20 mouse cellular contexts compared by ENCODE assay signal in genomic region chr6:71279418-71279817, GRCm38 (mm10). TPM values are rescaled to one million over a fixed set of nuclear protein-coding genes. Genes with fewer than 3 reads are reported as not detected.
DNase-seq lines count a peak whose midpoint lies in the region; ATAC-seq and TF ChIP-seq lines count a peak whose summit lies in the region.
"Had no signal": no experiment of that assay in that cellular context is flagged by ENCODE, and none has a peak within 500 bp of the region (broad histone marks: within the 10 kb centered on the region; RNA-seq: fewer than 3 reads in every experiment).

No protein-coding gene starts in this region.

- H3K27me3 ChIP-seq in heart, adult 2 months (ENCODE audit: control insufficient read depth, insufficient read depth, low read length) = no peaks in the 10 kb centered on the region
- no peaks in the 10 kb centered on the region for H3K27me3 ChIP-seq in midbrain, embryonic 11.5 days (ENCODE audit: control insufficient read depth, insufficient read depth, low read length)
- H3K27me3 ChIP-seq in midbrain, embryonic 13.5 days = no peaks in the 10 kb centered on the region
- no peaks in the 10 kb centered on the region for H3K27me3 ChIP-seq in splenic B cell, adult 2 months (ENCODE audit: control insufficient read depth, insufficient read depth, low read length, poor library complexity, severe bottlenecking)
- H3K27me3 ChIP-seq: megakaryocyte, embryonic 14.5 days had no signal

- intact Hi-C loops in heart, adult 2 months (cut with DNase I) = loop anchor here (10.0 kb wide), 1 partner anchor 115 kb away; no protein-coding TSS in a partner anchor
- intact Hi-C loops in heart, postnatal 36 days (cut with DNase I) = loop anchor here (10.0 kb wide), 3 partner anchors 485 to 1965 kb away; partner anchors contain the start of genes Mrpl35, Rpia and Suclg1

- H3K36me3 ChIP-seq in heart, adult 2 months (ENCODE audit: control insufficient read depth, insufficient read depth, low read length) = peaks cover 6% of the 10 kb centered on the region
- H3K36me3 ChIP-seq in midbrain, embryonic 11.5 days (ENCODE audit: control insufficient read depth, insufficient read depth, low read length) = peaks cover 4% of the 10 kb centered on the region; the same call in 1 of the 2 replicates
- peaks cover 6% of the 10 kb centered on the region for H3K36me3 ChIP-seq in midbrain, embryonic 13.5 days
- H3K36me3 ChIP-seq in splenic B cell, adult 2 months (ENCODE audit: control insufficient read depth, insufficient read depth, low read length, poor library complexity, severe bottlenecking) = 0 out of 2 replicates have a peak, but pooled peaks cover 2% of the 10 kb centered on the region

- TF ChIP-seq POLR2A in heart, adult 2 months (IDR thresholded peaks at IDR 0.05; ENCODE audit: insufficient read depth, low read depth, low read length) = no peak

- no peak overlapping the region for H3K4me2 ChIP-seq in midbrain, embryonic 11.5 days
- H3K4me2 ChIP-seq in midbrain, embryonic 13.5 days (replicated peaks) = no peak overlapping the region

- no peaks in the 10 kb centered on the region for H3K4me1 ChIP-seq in heart, adult 2 months (ENCODE audit: control insufficient read depth, insufficient read depth, low read length)
- H3K4me1 ChIP-seq in midbrain, embryonic 11.5 days (ENCODE audit: control insufficient read depth, insufficient read depth, low read length) = no peaks in the 10 kb centered on the region
- H3K4me1 ChIP-seq in midbrain, embryonic 13.5 days (replicated peaks) = no peaks in the 10 kb centered on the region
- H3K4me1 ChIP-seq: forebrain, embryonic 10.5 days had no signal

- WGBS in heart, adult 2 months = 22% methylated on average over 1 of the region's 1 CpGs
- 84% methylated on average over 1 of the region's 1 CpGs for WGBS in midbrain, embryonic 11.5 days
- 85% methylated on average over 1 of the region's 1 CpGs for WGBS in midbrain, embryonic 13.5 days

- H3K79me2 ChIP-seq in heart, adult 2 months (replicated peaks; ENCODE audit: control insufficient read depth, insufficient read depth, low read length) = 0 out of 2 replicates have a peak, but pooled peaks cover under 1% of the 10 kb centered on the region

- H3K4me3 ChIP-seq in heart, adult 2 months = no peak overlapping the region
- H3K4me3 ChIP-seq in midbrain, embryonic 11.5 days (ENCODE audit: low read depth, low read length) = no peak overlapping the region
- H3K4me3 ChIP-seq in midbrain, embryonic 13.5 days (replicated peaks) = no peak overlapping the region
- H3K4me3 ChIP-seq: forebrain, embryonic 10.5 days; megakaryocyte, embryonic 14.5 days; myocyte had no signal

- no peak for TF ChIP-seq EP300 in heart, adult 2 months (IDR thresholded peaks at IDR 0.05; ENCODE audit: insufficient read depth, low read depth, low read length)

- H3K9me3 ChIP-seq in midbrain, embryonic 11.5 days (ENCODE audit: control insufficient read depth, low read length) = no peaks in the 10 kb centered on the region
- H3K9me3 ChIP-seq in midbrain, embryonic 13.5 days = no peaks in the 10 kb centered on the region
- H3K9me3 ChIP-seq: forebrain, embryonic 10.5 days; megakaryocyte, embryonic 14.5 days had no signal

- no peak for ATAC-seq in midbrain, embryonic 11.5 days (ENCODE audit: low FRiP score)
- no peak for ATAC-seq in midbrain, embryonic 13.5 days
- ATAC-seq: inflammation-experienced regulatory T-cells, adult 6 months had no signal

- no peak overlapping the region for H3K27ac ChIP-seq in heart, adult 2 months
- H3K27ac ChIP-seq in midbrain, embryonic 11.5 days (ENCODE audit: low read depth, low read length) = no peak overlapping the region
- H3K27ac ChIP-seq in midbrain, embryonic 13.5 days = no peak overlapping the region
- H3K27ac ChIP-seq: forebrain, embryonic 10.5 days; liver, embryonic 14.5 days had no signal

- TF ChIP-seq CTCF in heart, adult 2 months (IDR thresholded peaks at IDR 0.05) = peak; percentile 20; the same call in 1 of the 2 replicates

- no peak for DNase-seq in heart, adult 2 months
- no peak for DNase-seq in heart, postnatal 36 days
- DNase-seq in midbrain, embryonic 11.5 days (ENCODE audit: low spot score, missing footprints) = peak; percentile 45
- DNase-seq in brain, adult 2 months (ENCODE audit: low read depth, low spot score) = peak; percentile 22
- DNase-seq in splenic B cell, adult 2 months (ENCODE audit: low read depth, low spot score) = peak; percentile 49
- DNase-seq in cerebellum, adult 9-11 months = no peak
- DNase-seq in spleen, adult 12 weeks (ENCODE audit: low spot score) = no peak
- DNase-seq: cerebellum, postnatal 10 days; heart, postnatal 4 days; kidney, postnatal 14 days; left cerebral cortex, postnatal 4 days; right cerebral cortex, postnatal 25 days had no signal

- no peak overlapping the region for H3K9ac ChIP-seq in heart, adult 2 months (ENCODE audit: low read depth, low read length)
- H3K9ac ChIP-seq in midbrain, embryonic 11.5 days (ENCODE audit: low read length) = no peak overlapping the region
- H3K9ac ChIP-seq in midbrain, embryonic 13.5 days (replicated peaks) = no peak overlapping the region
- H3K9ac ChIP-seq: liver, embryonic 14.5 days had no signal

RNA-seq across cellular contexts. Expression of gene Krcc1, which starts 7.9 kb away (rescaled TPM):
- total RNA-seq in heart, adult 2 months (2021) = 10 to 100 TPM; 56.1 to 63.5 TPM
- 10.2 and 16.3 TPM in 2 replicates for polyA plus RNA-seq in heart, adult 2 months (2012; rRNA removed)
- 10 to 100 TPM; 51.9 to 56.0 TPM for total RNA-seq in heart, postnatal 36 days (2021)
- 36.1 and 40.2 TPM in 2 replicates for polyA plus RNA-seq in midbrain, embryonic 11.5 days (2014; fragmentation: Nextera tagmentation; extraction: Ambion mirVana)
- 21.0 and 25.1 TPM in 2 replicates for polyA plus RNA-seq in midbrain, embryonic 13.5 days (2015; fragmentation: Nextera tagmentation; extraction: Ambion mirVana)

RNA-seq across cellular contexts. Expression of gene Smyd1, which starts 42.6 kb away (rescaled TPM):
- total RNA-seq in heart, adult 2 months (2021) = 100 to 1,000 TPM; 325 to 352 TPM
- polyA plus RNA-seq in heart, adult 2 months (2012; rRNA removed) = 192 and 372 TPM in 2 replicates
- total RNA-seq in heart, postnatal 36 days (2021) = 100 to 1,000 TPM; 351 to 373 TPM
- polyA plus RNA-seq in midbrain, embryonic 11.5 days (2014; fragmentation: Nextera tagmentation; extraction: Ambion mirVana) = 0.12 and 0.15 TPM in 2 replicates
- 0.21 TPM in 1 of 2 replicates, not detected in the other for polyA plus RNA-seq in midbrain, embryonic 13.5 days (2015; fragmentation: Nextera tagmentation; extraction: Ambion mirVana)

RNA-seq across cellular contexts. Expression of gene Cd8b1, which starts 43.2 kb away (rescaled TPM):
- total RNA-seq in heart, adult 2 months (2021) = under 1 TPM in 1 of 2 experiments, not detected in 1; 0.31 TPM
- 0.51 and 1.2 TPM in 2 replicates for polyA plus RNA-seq in heart, adult 2 months (2012; rRNA removed)
- total RNA-seq in heart, postnatal 36 days (2021) = under 1 TPM in 1 of 2 experiments, not detected in 1; 0.25 TPM
- not detected in 2 replicates for polyA plus RNA-seq in midbrain, embryonic 11.5 days (2014; fragmentation: Nextera tagmentation; extraction: Ambion mirVana)
- polyA plus RNA-seq in midbrain, embryonic 13.5 days (2015; fragmentation: Nextera tagmentation; extraction: Ambion mirVana) = not detected in 2 replicates
- total RNA-seq: layer of hippocampus, postnatal 14 days; left cerebral cortex, postnatal 4 days had no signal
- polyA plus RNA-seq: embryonic facial prominence, embryonic 11.5 days; liver, embryonic 14.5 days; myocyte had no signal

Comparison
In these comparisons a context has a peak if more than half of its experiments do, and no peak if none do; other contexts are left out.
1. DNase-seq: peak in midbrain, embryonic 11.5 days (single experiment), brain, adult 2 months (single experiment) and splenic B cell, adult 2 months (single experiment); none in heart, adult 2 months (0 of 2), heart, postnatal 36 days (0 of 2), cerebellum, adult 9-11 months (single experiment) and spleen, adult 12 weeks (single experiment).
2. RNA of gene Smyd1, which starts 42.6 kb away (polyA plus RNA-seq): 192 to 372 TPM in heart, adult 2 months; 0.12 to 0.15 TPM in midbrain, embryonic 11.5 days and 0.21 TPM in midbrain, embryonic 13.5 days; every median in the first group is over 100 times any median in the second.